Mouse (Mus musculus): ENCODE measurements at regions not wholly inside any gene's neighbourhood (a gene's known extent, or its start where the extent isn't known, plus 50 kb on each side); places are given as distances from the start of the nearest gene placed in this dataset.

GRCm38 (mm10) chr7:63345671-63346392 lies 98.7 kb upstream of the Otud7a start:
- H3K4me3 ChIP-seq (ENCODE audit: low read length) = no peak overlapping the region
- peak; percentile 78 for DNase-seq (ENCODE audit: low spot score)
- no peak overlapping the region for H3K27ac ChIP-seq
- no peaks in the 10 kb centered on the region for H3K9me3 ChIP-seq (ENCODE audit: low read length)
- no peak overlapping the region for H3K4me2 ChIP-seq (ENCODE audit: low read depth, low read length)
- H3K4me1 ChIP-seq (ENCODE audit: insufficient read depth, low read length) = no peaks in the 10 kb centered on the region
- H3K9ac ChIP-seq (replicated peaks; ENCODE audit: low read length) = no peak overlapping the region
- no peaks in the 10 kb centered on the region for H3K36me3 ChIP-seq (ENCODE audit: insufficient read depth, low read length)
- TF ChIP-seq CTCF (IDR thresholded peaks at IDR 0.05; ENCODE audit: low read depth) = peak; percentile 71
- no peaks in the 10 kb centered on the region for H3K27me3 ChIP-seq (ENCODE audit: insufficient read depth, low read length)
- ATAC-seq = peak; percentile 71
- WGBS = 24% methylated on average over 11 of the region's 11 CpGs

GRCm38 (mm10) chr7:63346393-63346730 lies 98.2 kb upstream of the Otud7a start:
- ATAC-seq = 0 out of 2 replicates have a peak, but pooled peaks have one; percentile 10
- Histone ChIP-seq H3K27me3 (ENCODE audit: insufficient read depth, low read length) (no peaks in the 10 kb centered on the region), H3K36me3 (ENCODE audit: insufficient read depth, low read length) (no peaks in the 10 kb centered on the region), H3K27ac (no peak overlapping the region), H3K9me3 (ENCODE audit: low read length) (no peaks in the 10 kb centered on the region), H3K4me1 (ENCODE audit: insufficient read depth, low read length) (no peaks in the 10 kb centered on the region), H3K4me3 (ENCODE audit: low read length) (no peak overlapping the region), H3K4me2 (ENCODE audit: low read depth, low read length) (no peak overlapping the region), H3K9ac (replicated peaks; ENCODE audit: low read length) (no peak overlapping the region)
- TF ChIP-seq CTCF (IDR thresholded peaks at IDR 0.05; ENCODE audit: low read depth) = no peak
- 92% methylated on average over 2 of the region's 2 CpGs for WGBS
- DNase-seq (ENCODE audit: low spot score) = no peak
